Mouse (Mus musculus) liver, adult 2 months (tissue): ENCODE results near the gene Gatm.

Experiments used
- CTCF ChIP-seq: fragments of 200-500 bp; IDR thresholded peaks from 2 replicates; pipeline ENCODE4 v1.5.1; 2011; ENCODE audit warnings: low read depth, low read length, control low read depth
- POLR2A ChIP-seq: fragments of 200-500 bp; IDR thresholded peaks from 2 replicates; pipeline ENCODE4 v1.6.1; 2011; ENCODE audit warnings: low read length, control low read depth; ENCODE audit not compliant: insufficient read depth; ENCODE audit errors: extremely low read depth

DNA sequence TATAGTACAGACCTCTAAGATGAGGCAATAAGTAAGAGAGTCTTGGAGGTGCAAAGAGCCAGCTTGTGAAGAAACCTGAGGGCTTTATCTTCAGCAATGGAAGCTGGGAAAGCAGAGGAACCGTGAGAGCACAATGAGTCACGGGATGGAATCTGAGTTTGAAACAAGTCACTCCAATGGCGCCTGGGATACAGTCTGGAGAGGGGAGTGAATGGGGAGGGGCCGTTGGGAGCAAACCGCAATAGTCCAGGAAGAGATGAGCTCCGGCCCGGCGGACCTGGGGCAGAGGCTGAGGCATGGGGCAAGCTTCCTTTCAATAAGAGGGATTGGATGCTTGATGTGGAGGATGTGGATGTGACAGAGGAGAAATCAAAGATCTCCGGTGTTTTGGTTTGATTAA, 2.3 kb downstream of the Gatm start:
- TF ChIP-seq CTCF: no peak
- TF ChIP-seq POLR2A: no peak
